Mouse (Mus musculus) brown adipose tissue, adult 24 weeks (tissue): ENCODE measurements around the gene Trappc2l. TPM values are rescaled to one million over a fixed set of nuclear protein-coding genes. Genes with fewer than 3 reads are reported as not detected.
A peak's percentile ranks its signal among the peaks of the same experiment; 100 is the strongest.

Source experiments
- H3K27ac ChIP-seq: fragments of 200-500 bp; replicated peaks from 2 replicates; pipeline ENCODE4 v1.5.1; 2012; ENCODE audit warnings: low read depth, mild to moderate bottlenecking, low read length
- H3K4me1 ChIP-seq: fragments of 200-500 bp; 2 replicates; pipeline ENCODE4 v1.6.1; 2012; ENCODE audit warnings: low read length, mixed read lengths; ENCODE audit not compliant: control insufficient read depth, insufficient read depth, insufficient read length
- H3K4me3 ChIP-seq: fragments of 200-500 bp; 2 replicates; pipeline ENCODE4 v1.5.1; 2012; ENCODE audit warnings: low read depth, mild to moderate bottlenecking, low read length, moderate library complexity; ENCODE audit not compliant: insufficient read depth
- polyA plus RNA-seq: library from polyadenylated mRNA; stranded (reverse); fragments of >200 nt; gene quantifications from 2 replicates; pipeline ENCODE4 v1.2.4, GENCODE M21; 2012; ENCODE audit not compliant: missing spikeins, insufficient read depth, insufficient read length

The Trappc2l gene
- polyA plus RNA-seq, 1 experiment, result 81.0 TPM

DNA sequence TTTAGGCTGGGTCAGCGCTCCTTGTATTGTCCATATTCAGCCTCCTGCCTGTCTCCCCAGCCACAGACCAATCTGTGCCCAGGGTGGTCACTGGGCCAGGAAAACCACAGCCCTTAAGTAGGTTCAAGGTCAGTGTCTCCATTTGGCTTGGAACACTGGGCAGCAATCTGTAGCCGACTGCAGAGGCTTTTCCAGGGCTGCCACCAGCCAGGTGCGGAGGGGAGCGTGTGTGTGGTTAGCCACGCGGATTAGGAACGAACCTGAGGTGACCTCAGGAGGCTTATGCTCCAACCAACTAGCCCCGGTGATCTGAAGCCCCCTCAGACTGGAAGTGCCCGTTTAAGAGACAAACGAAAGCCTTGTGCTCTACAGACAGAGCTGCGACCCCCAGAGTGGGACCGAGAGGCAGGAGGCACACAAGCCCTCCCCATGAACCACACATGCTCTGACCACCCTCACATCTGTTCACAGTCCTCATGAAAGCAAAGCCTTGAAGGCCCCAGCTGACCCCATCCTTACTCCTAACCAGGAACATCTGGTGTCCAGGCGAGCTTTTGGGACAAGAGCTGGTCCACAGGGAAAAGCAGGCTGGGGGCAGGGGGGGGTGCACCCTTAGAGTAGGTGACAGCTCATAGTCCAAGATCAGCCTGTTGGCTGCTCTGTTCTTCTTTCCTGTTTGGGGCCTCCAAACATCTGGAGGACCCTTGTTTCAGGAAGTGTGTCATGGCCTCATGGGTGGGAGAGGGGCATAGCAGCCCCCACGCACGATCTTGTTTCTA, 36.9 kb downstream of the Trappc2l start:
- H3K4me3 ChIP-seq, result no peak overlapping the region
- H3K27ac ChIP-seq, result no peak overlapping the region
- H3K4me1 ChIP-seq, result 0 out of 2 replicates have a peak, but pooled peaks cover 2% of the 10 kb centered on the region

- Histone ChIP-seq H3K27ac (no peak overlapping the region), H3K4me3 (no peak overlapping the region)
Observed at GRCm38 (mm10) chr8:122651326-122651921, 40.0 kb downstream of the Trappc2l start.

DNA sequence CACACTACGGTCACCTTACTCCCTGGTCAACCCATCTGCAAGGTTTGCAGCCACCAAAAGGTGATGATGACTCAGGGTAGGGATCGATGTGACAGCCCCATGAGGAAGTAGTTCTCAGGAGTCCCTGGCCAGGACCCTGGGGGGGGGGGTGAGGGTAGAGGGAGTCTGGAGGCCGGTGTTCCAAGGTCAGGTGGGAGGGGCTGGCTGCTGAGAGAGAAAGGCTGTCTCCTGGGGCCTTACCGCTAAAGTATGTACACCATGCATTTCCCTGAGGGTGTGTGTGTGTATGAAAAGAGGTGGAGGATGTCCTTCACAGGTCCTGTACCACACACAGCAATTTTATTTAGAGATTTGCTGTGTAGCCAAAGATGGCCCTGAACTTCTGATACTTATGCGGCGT, 41.2 kb downstream of the Trappc2l start:
- H3K4me3 ChIP-seq, result no peak overlapping the region
- H3K4me1 ChIP-seq, result peaks cover 19% of the 10 kb centered on the region
- H3K27ac ChIP-seq, result no peak overlapping the region

More at GRCm38 (mm10) chr8:122651326-122651921, 40.0 kb downstream of the Trappc2l start:
- H3K4me1 ChIP-seq, result peaks cover 13% of the 10 kb centered on the region

- Histone ChIP-seq H3K27ac (peak overlapping the region; percentile 49), H3K4me3 (no peak overlapping the region), H3K4me1 (peaks cover 29% of the 10 kb centered on the region)
Observed at GRCm38 (mm10) chr8:122654768-122655167, 43.3 kb downstream of the Trappc2l start.

- Histone ChIP-seq H3K4me3 (no peak overlapping the region), H3K27ac (peak overlapping the region; percentile 36), H3K4me1 (peaks cover 37% of the 10 kb centered on the region)
Observed at GRCm38 (mm10) chr8:122656056-122656999, 44.9 kb downstream of the Trappc2l start.

DNA sequence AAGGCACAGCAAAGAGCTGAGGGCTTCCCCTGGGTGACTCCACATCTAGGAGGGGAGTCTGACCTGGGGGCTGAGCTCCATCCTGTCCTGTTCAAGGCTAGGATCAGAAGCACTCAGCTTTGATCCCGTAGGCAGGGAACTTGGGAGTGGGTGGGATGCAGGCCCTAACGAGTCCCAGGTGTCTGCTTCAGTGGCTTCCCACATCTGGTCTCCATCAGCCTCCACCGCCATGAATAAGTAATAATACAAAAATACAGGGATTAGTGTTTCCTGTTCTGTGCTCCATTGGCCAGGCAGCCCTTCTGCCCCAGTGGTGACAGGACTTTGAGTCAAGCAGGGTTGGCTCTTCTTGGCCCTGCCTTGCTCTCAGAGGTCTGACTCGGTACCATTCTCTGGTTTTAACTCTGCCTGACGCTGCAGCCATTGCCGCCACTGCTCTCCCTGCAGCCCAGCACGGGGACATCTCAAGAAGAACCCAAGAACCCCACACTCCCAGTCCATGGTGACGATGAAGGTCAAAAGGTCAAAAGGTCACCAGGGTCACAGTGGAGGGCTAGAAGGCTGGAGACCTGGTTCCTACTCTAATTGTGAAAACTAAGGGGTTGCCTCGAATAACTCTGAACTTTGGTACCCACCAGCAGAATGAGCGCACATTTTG, 46.8 kb downstream of the Trappc2l start:
- 0 out of 2 replicates have a peak overlapping the region, but pooled peaks have one; percentile 5 for H3K27ac ChIP-seq
- no peak overlapping the region for H3K4me3 ChIP-seq
- H3K4me1 ChIP-seq, result peaks cover 53% of the 10 kb centered on the region

GRCm38 (mm10) chr8:122658807-122659160, 47.3 kb downstream of the Trappc2l start:
- peaks cover 58% of the 10 kb centered on the region for H3K4me1 ChIP-seq
- no peak overlapping the region for H3K27ac ChIP-seq
- H3K4me3 ChIP-seq, result no peak overlapping the region

- Histone ChIP-seq H3K4me1 (peaks cover 65% of the 10 kb centered on the region), H3K4me3 (no peak overlapping the region), H3K27ac (no peak overlapping the region)
Observed at GRCm38 (mm10) chr8:122660022-122660421, 48.6 kb downstream of the Trappc2l start.

- peak overlapping the region; percentile 15; the same call in 1 of the 2 replicates for H3K27ac ChIP-seq
- H3K4me1 ChIP-seq, result peaks cover 59% of the 10 kb centered on the region
Observed at GRCm38 (mm10) chr8:122661138-122661537, 49.7 kb downstream of the Trappc2l start.

GRCm38 (mm10) chr8:122661894-122662293, 50.5 kb downstream of the Trappc2l start:
- no peak overlapping the region for H3K27ac ChIP-seq
- peaks cover 64% of the 10 kb centered on the region for H3K4me1 ChIP-seq
- no peak overlapping the region for H3K4me3 ChIP-seq

More at GRCm38 (mm10) chr8:122661138-122661537, 49.7 kb downstream of the Trappc2l start:
- no peak overlapping the region for H3K4me3 ChIP-seq

GRCm38 (mm10) chr8:122663106-122663505, 51.7 kb downstream of the Trappc2l start:
- Histone ChIP-seq H3K27ac (peak overlapping the region; percentile 35), H3K4me1 (peaks cover 69% of the 10 kb centered on the region), H3K4me3 (no peak overlapping the region)

DNA sequence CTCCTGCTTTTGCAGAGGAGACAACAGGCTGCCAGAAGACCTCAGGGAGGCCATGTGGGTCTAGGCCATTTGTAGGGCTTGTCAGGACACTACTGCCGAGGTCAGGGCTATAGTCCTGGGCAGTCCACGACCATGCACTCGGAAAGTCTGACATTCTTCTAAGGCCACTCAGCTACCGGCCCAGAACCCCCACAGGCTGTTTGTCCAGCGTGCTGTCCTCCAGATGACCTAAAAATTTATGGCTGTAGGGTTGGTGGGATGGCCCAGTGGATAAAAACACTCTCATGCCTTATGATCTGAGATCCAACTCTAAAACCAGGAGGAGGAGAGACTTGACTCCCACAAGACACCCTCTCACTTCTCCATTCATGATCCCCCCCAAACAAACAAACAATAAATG, 52.2 kb downstream of the Trappc2l start:
- Histone ChIP-seq H3K27ac (peak overlapping the region; percentile 35), H3K4me1 (peaks cover 67% of the 10 kb centered on the region)

DNA sequence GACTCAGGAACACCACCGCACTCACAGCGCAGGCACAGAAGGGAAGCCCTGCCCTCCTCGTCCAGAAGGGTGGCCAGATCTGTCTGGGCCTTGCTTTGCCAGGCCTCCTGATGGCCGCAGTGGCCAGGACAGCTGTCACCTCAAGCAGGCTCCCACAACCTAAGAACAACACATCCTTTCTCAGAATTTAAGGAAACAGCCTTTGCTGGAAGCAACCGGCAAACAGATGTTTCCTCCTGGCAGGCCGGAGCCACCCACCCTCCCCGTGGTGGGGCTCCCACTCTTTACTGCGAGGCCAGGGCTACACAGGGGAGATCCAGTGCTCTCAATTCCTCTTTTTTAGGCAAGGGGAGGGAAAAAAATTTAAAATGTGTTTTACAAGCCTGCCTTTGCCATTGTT, 53.8 kb downstream of the Trappc2l start:
- Histone ChIP-seq H3K4me3 (no peak overlapping the region; the same call in 1 of the 2 replicates), H3K4me1 (peaks cover 69% of the 10 kb centered on the region), H3K27ac (peak overlapping the region; percentile 72)

More for the DNA sequence above, 52.2 kb downstream of the Trappc2l start:
- H3K4me3 ChIP-seq, result no peak overlapping the region

- Histone ChIP-seq H3K27ac (peak overlapping the region; percentile 66), H3K4me1 (peaks cover 67% of the 10 kb centered on the region), H3K4me3 (peak overlapping the region; percentile 3; the same call in 1 of the 2 replicates)
Observed at GRCm38 (mm10) chr8:122665667-122666316, 54.4 kb downstream of the Trappc2l start.
